Mouse (Mus musculus) B cell, adult (primary cell): ENCODE results near the gene Ifitm5. TPM values are rescaled to one million over a fixed set of nuclear protein-coding genes. Genes with fewer than 3 reads are reported as not detected.

ENCODE experiments used
- total RNA-seq: library from RNA; stranded (reverse); gene quantifications from 4 replicates; pipeline ENCODE4 v1.2.4, GENCODE M21; 2023; ENCODE audit not compliant: inconsistent age

Ifitm5 gene
- not detected in 4 replicates for total RNA-seq

DNA sequence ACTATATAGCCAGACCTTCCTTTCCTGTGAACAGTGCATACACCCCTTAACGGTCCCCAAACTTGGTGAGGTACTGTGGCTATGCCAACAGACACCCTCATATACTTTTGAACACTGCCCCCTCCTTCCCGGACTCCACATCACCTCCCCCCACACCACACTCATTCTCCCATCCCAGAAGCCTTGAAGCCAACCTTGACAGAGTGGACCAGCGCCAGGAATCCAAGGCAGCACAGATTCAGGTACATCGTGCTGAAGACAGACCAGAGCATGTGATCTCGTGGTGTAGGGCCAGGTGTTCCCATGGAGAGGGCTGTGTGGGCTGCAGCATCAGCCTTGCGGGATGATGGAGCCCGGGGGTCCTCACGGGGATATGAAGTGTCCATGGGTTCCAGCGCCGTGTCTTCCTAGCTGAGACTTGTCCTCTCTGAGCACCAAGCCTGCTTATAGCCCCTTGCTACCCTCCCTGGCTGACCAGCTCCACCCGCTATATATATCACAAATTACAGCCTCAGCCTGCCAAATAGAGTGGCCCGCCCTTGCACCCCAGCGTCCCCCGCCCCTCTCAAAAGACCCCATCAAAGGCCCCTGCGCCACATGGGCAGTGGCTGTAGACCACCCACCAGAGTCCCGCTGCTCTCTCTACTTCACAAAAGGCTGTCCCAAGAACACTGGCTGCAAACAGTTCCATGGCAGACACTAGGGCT, at the start of gene Ifitm5:
Gene Ifitm5, minus strand, starts transcription at position 468 of the 707 bp plus-strand sequence.

DNA sequence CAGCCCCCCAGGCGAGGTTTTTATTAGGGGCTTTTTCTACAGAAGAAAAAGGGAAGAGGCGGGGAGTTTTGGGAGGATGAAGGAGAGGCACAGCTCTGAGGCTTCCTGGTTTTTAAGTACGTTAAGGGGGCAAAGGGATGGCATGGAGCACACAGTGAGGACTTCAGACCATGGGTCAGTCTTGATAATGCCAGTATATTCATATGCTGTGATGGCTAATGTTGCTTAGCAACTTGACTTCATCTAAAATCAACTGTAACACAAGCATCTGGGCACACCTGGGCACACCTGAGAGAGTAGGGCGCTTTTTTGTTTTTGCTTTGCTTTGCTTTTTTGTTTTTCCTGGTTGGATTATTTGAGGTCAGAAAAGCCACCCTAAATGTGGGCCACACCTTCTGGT, 16.8 kb upstream of the Ifitm5 start, which contains the start of gene Ifitm1:
Gene Ifitm1, plus strand, starts transcription at position 301 of the 400 bp plus-strand sequence.

DNA sequence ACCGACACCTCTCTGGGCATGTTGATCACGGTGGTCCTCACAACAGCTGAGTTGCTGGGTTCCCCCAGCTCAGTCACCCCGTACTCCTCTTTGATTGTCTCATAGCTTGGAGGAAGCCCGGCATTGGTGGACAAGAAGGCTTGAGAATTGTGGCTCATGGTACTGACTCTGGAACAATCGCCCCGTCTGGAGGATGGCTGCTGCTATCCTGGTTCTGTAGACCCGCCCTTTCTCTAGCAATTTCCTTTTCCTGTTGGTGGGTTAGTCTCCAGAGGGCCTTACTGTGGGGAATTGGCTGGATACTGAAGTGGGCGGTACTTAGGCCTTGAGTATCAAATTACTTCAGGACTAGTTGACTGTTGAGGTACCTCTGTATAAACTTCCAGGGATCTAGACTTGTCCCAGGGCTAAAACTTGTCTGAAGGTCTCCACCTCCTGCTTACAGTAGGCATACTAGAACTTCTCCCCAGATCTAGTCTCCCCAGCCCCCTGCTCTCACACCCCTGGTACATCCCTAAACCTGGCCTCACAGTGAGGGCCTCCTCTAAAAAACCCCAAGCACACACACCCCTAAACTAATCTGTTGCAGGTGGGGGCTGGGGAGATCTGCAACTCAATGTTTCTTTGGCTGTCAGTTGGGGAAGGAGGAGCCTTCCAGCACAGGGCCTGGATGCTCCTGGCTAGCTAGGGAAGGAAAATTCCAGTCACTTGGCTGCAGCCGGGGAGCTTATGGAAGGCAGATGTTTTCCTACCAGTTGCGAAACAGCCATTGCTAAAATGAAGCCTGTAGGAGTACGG, 5.9 kb upstream of the Ifitm5 start, which contains the start of the genes Gm45717 and Ifitm2:
Gene Gm45717, minus strand, starts transcription at position 180 of the 798 bp plus-strand sequence.
Gene Ifitm2, minus strand, starts transcription at position 230 of the 798 bp plus-strand sequence.

DNA sequence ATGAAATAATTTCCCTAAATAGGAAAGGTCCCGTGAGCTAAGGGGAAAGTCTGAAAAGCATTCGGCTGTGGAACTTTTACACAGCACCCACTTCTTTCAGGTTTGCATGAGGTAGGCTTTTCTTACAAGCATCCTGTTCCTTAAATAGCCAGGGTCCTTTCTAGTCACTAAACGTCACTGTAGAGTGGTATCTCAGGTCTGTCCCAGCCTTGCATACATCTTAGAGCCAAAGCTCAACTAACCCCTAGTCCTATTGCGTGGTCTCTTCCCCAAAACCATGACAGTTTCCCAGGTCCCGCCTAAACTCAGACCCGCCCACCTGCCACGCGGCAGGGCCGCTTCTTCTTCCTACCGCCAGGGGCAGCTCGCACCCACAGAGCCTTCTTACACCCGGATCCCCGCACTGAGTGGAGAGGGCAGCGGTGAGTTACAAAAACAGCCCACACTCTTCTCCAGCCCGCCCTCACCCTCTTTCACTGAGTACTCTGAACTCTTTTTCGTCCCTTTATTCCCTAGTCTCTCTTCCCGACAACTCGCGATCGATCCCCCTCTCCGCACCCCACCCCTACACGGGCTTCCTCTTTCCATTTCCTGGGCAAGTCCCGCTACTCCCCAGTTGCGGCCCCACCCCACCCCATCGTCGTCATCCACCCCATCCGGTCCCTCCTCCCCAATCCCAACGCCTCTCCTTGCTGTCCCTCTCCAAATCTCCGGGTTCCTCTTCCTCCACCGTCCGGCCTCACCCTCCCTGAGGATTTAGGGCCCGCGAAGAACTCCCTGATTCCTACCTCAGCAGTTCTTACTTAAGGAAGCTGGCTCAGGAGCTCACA, 8.7 kb downstream of the Ifitm5 start, which contains the start of gene Pgghg:
Gene Pgghg, plus strand, starts transcription at position 170 of the 830 bp plus-strand sequence.

DNA sequence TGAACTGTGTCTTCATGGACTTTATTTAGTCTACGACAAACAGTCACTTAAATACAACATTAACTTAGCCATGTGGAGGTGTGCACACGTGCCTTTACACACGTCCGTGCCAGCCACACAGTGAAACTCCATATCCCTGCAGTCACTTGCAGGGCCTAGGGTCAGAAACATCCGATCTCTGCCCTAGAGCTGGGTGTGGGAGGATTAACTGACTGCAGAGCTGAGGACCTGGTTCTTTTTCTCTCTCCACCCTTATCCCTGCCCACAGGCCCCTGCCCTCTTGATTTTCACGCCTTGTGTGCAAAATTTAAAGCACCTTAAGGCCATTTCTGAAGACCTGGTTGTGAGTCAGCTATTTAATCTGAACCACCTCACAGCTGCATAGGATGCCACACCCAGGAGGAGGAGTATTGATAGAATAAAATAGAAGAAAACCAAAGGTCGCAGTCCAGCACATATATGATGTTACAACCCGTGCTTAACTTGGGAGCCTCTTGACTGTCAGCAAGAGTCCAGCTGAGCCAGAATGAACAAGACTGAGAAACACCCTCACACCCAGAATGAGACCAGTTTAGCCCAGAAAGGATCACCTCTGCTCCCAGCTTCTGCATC, 29.6 kb downstream of the Ifitm5 start, which contains the start of gene Nlrp6:
Gene Nlrp6, plus strand, starts transcription at position 485 of the 612 bp plus-strand sequence.

DNA sequence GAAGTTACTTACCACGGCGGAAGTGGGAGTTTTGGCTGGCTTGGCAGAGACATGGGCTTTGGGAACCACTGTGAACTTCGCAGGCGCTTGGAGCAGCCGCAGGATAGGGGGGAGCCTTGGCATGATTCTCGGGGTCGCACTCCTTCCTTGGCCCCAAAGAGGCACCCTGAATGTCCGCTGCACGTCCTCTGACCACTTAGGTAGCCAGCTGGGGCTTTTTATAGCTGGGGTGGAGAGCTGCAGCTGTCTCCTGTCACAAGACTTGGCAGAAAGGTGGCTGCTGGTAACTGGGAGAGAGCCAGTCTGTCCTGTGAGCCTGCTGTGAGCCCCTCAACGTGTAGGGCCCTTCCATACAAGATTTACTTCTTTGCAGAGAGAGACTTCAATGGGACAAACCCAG, 49.9 kb downstream of the Ifitm5 start, which contains the start of gene Cox8b:
Gene Cox8b, minus strand, starts transcription at position 227 of the 400 bp plus-strand sequence.

Other genes with a start within 250 kb of the Ifitm5 start
- gene Cyp2e1, start 186.6 kb downstream of the Ifitm5 start, total RNA-seq, result not detected in 4 replicates
- gene Syce1, start 162.4 kb downstream of the Ifitm5 start, total RNA-seq, result not detected in 4 replicates
- gene Zfp941, start 128.1 kb downstream of the Ifitm5 start, total RNA-seq, result not detected in 4 replicates
- gene Urah, start 115.3 kb downstream of the Ifitm5 start, total RNA-seq, result not detected in 4 replicates
- not detected in 4 replicates for gene Scgb1c1, start 104.7 kb downstream of the Ifitm5 start, total RNA-seq
- not detected in 4 replicates for gene Odf3, start 102.5 kb downstream of the Ifitm5 start, total RNA-seq
- gene Gm45785, start 94.0 kb downstream of the Ifitm5 start, total RNA-seq, result not detected in 4 replicates
- gene Ric8a, start 93.3 kb downstream of the Ifitm5 start, total RNA-seq, result 89.6 to 105 TPM (median 98.1 TPM) in 4 replicates
- 19.0 to 24.5 TPM (median 21.9 TPM) in 4 replicates for gene Bet1l, start 92.7 kb downstream of the Ifitm5 start, total RNA-seq
- gene Psmd13, start 68.3 kb downstream of the Ifitm5 start, total RNA-seq, result 82.3 to 93.8 TPM (median 86.4 TPM) in 4 replicates
- 9.4 to 10.6 TPM (median 9.8 TPM) in 4 replicates for gene Sirt3, start 68.0 kb downstream of the Ifitm5 start, total RNA-seq
- gene Cox8b, start 49.8 kb downstream of the Ifitm5 start, total RNA-seq, result not detected in 4 replicates
- gene Nlrp6, start 29.4 kb downstream of the Ifitm5 start, total RNA-seq, result not detected in 4 replicates
- 16.3 to 20.3 TPM (median 17.9 TPM) in 4 replicates for gene Pgghg, start 8.9 kb downstream of the Ifitm5 start, total RNA-seq
- not detected in 4 replicates for gene Gm45717, start 5.6 kb upstream of the Ifitm5 start, total RNA-seq
- gene Ifitm2, start 5.7 kb upstream of the Ifitm5 start, total RNA-seq, result 8.8 to 13.3 TPM (median 11.4 TPM) in 4 replicates
- gene Ifitm1, start 16.9 kb upstream of the Ifitm5 start, total RNA-seq, result 1.0 to 1.5 TPM (median 1.4 TPM) in 4 replicates
- 3.6 to 8.8 TPM (median 6.2 TPM) in 4 replicates for gene Ifitm3, start 60.5 kb upstream of the Ifitm5 start, total RNA-seq
- 0.90 TPM in 1 of 4 replicates, not detected in the others for gene Ifitm6, start 67.6 kb upstream of the Ifitm5 start, total RNA-seq
- gene Gm17387, start 78.8 kb upstream of the Ifitm5 start, total RNA-seq, result not detected in 4 replicates
- not detected in 4 replicates for gene B4galnt4, start 110.8 kb upstream of the Ifitm5 start, total RNA-seq
- gene Pkp3, start 127.9 kb upstream of the Ifitm5 start, total RNA-seq, result 22.4 to 30.5 TPM (median 27.5 TPM) in 4 replicates
- gene Sigirr, start 150.3 kb upstream of the Ifitm5 start, total RNA-seq, result 35.5 to 39.1 TPM (median 37.6 TPM) in 4 replicates
- gene Ano9, start 167.5 kb upstream of the Ifitm5 start, total RNA-seq, result not detected in 4 replicates
- gene Ptdss2, start 172.1 kb upstream of the Ifitm5 start, total RNA-seq, result 7.8 to 11.5 TPM (median 9.6 TPM) in 4 replicates
- gene Rnh1, start 222.6 kb upstream of the Ifitm5 start, total RNA-seq, result 67.1 to 79.0 TPM (median 70.2 TPM) in 4 replicates
- 22.9 to 33.3 TPM (median 30.1 TPM) in 4 replicates for gene Hras, start 243.7 kb upstream of the Ifitm5 start, total RNA-seq
- 6.7 to 10.0 TPM (median 8.1 TPM) in 4 replicates for gene Lrrc56, start 243.9 kb upstream of the Ifitm5 start, total RNA-seq